Mouse (Mus musculus) heart, embryonic 10.5 days (tissue): ENCODE data around the gene Utp11. TPM values are rescaled to one million over a fixed set of nuclear protein-coding genes. Genes with fewer than 3 reads are reported as not detected.

Experiments
- DNase-seq: peaks from one replicate; pipeline ENCODE4 v3.0.0-alpha.2; 2017; ENCODE audit warnings: low spot score
- H3K27ac ChIP-seq: fragments of 300-500 bp; sonication (generic); 2 replicates; pipeline ENCODE4 v1.5.1; 2016; ENCODE audit warnings: mild to moderate bottlenecking
- H3K27me3 ChIP-seq: fragments of 300-500 bp; sonication (generic); 2 replicates; pipeline ENCODE4 v1.6.1; 2016; ENCODE audit warnings: mild to moderate bottlenecking; ENCODE audit not compliant: poor library complexity, insufficient read depth, severe bottlenecking
- H3K36me3 ChIP-seq: fragments of 300-500 bp; sonication (generic); 2 replicates; pipeline ENCODE4 v1.6.1; 2016; ENCODE audit warnings: mild to moderate bottlenecking, moderate library complexity
- H3K4me1 ChIP-seq: fragments of 300-500 bp; sonication (generic); 2 replicates; pipeline ENCODE4 v1.6.1; 2016; ENCODE audit warnings: mild to moderate bottlenecking
- H3K4me3 ChIP-seq: fragments of 300-500 bp; sonication (generic); 2 replicates; pipeline ENCODE4 v1.5.1; 2016; ENCODE audit warnings: mild to moderate bottlenecking, moderate library complexity
- H3K9me3 ChIP-seq: fragments of 300-500 bp; sonication (generic); 2 replicates; pipeline ENCODE4 v1.6.1; 2016; ENCODE audit warnings: mild to moderate bottlenecking, moderate library complexity
- WGBS: fragments of 180-500 bp; shearing (Covaris S2); methylation state at CpG from one replicate; pipeline ENCODE4 v1.1.7; 2016; 5-methylcytosine and 5-hydroxymethylcytosine counted together
- polyA plus RNA-seq: library from polyadenylated mRNA; unstranded; fragments of >200 nt; fragmentation: Nextera tagmentation; extraction: Ambion mirVana; gene quantifications from 2 replicates; pipeline ENCODE4 v1.2.1, GENCODE M21; 2016

Gene Utp11
- polyA plus RNA-seq, 1 experiment from 2014 or later, result 63.6 TPM

GRCm38 (mm10) chr4:124701052-124701845 lies 7.8 kb upstream of the Utp11 start:
- no peaks in the 10 kb centered on the region for H3K9me3 ChIP-seq
- WGBS, result 2% methylated on average over 22 of the region's 22 CpGs
- peaks cover under 1% of the 10 kb centered on the region for H3K27me3 ChIP-seq

GRCm38 (mm10) chr4:124700248-124700971 lies 7.0 kb upstream of the Utp11 start, which contains the start of gene Fhl3:
Fhl3 (plus strand) TSS chr4:124700701.
- WGBS, result under 1% methylated on average over 44 of the region's 59 CpGs
- H3K4me3 ChIP-seq, result peak within 1 kb of the TSS; percentile 96
- peak; percentile 91 for DNase-seq
- H3K4me1 ChIP-seq, result peaks cover 60% of the 10 kb centered on the region
- H3K9me3 ChIP-seq, result no peaks in the 10 kb centered on the region
- peak within 1 kb of the TSS; percentile 96 for H3K27ac ChIP-seq
- H3K36me3 ChIP-seq, result peaks cover 1% of the 10 kb centered on the region; the same call in 1 of the 2 replicates
- peaks cover 9% of the 10 kb centered on the region for H3K27me3 ChIP-seq

More at GRCm38 (mm10) chr4:124701052-124701845, 7.8 kb upstream of the Utp11 start:
- DNase-seq, result no peak
- peak overlapping the region; percentile 96 for H3K4me3 ChIP-seq
- peak overlapping the region; percentile 96 for H3K27ac ChIP-seq
- peaks cover 10% of the 10 kb centered on the region; the same call in 1 of the 2 replicates for H3K36me3 ChIP-seq
- peaks cover 64% of the 10 kb centered on the region for H3K4me1 ChIP-seq

GRCm38 (mm10) chr4:124699791-124700190 lies 6.4 kb upstream of the Utp11 start:
- H3K36me3 ChIP-seq, result no peaks in the 10 kb centered on the region
- H3K9me3 ChIP-seq, result no peaks in the 10 kb centered on the region
- H3K27ac ChIP-seq, result peak overlapping the region; percentile 96
- H3K4me1 ChIP-seq, result peaks cover 54% of the 10 kb centered on the region
- WGBS, result 13% methylated on average over 6 of the region's 6 CpGs
- H3K4me3 ChIP-seq, result peak overlapping the region; percentile 96
- no peak for DNase-seq
- peaks cover 14% of the 10 kb centered on the region for H3K27me3 ChIP-seq

GRCm38 (mm10) chr4:124695786-124696516 lies 2.6 kb upstream of the Utp11 start:
- Histone ChIP-seq H3K27ac (no peak overlapping the region; the same call in 1 of the 2 replicates), H3K27me3 (peaks cover 14% of the 10 kb centered on the region), H3K36me3 (no peaks in the 10 kb centered on the region), H3K9me3 (no peaks in the 10 kb centered on the region), H3K4me3 (peak overlapping the region; percentile 13; the same call in 1 of the 2 replicates), H3K4me1 (peaks cover 28% of the 10 kb centered on the region)
- 19% methylated on average over 18 of the region's 18 CpGs for WGBS
- no peak for DNase-seq

GRCm38 (mm10) chr4:124694572-124694971 lies 1.2 kb upstream of the Utp11 start:
- DNase-seq, result no peak
- H3K9me3 ChIP-seq, result no peaks in the 10 kb centered on the region
- H3K27me3 ChIP-seq, result peaks cover 14% of the 10 kb centered on the region
- H3K36me3 ChIP-seq, result no peaks in the 10 kb centered on the region
- H3K4me1 ChIP-seq, result peaks cover 15% of the 10 kb centered on the region
- 68% methylated on average over 2 of the region's 2 CpGs for WGBS
- no peak overlapping the region for H3K4me3 ChIP-seq
- H3K27ac ChIP-seq, result no peak overlapping the region

GRCm38 (mm10) chr4:124692416-124692861 lies 961 bp downstream of the Utp11 start:
- DNase-seq, result no peak

GRCm38 (mm10) chr4:124691455-124691854 lies 1.9 kb downstream of the Utp11 start:
- WGBS, result 80% methylated on average over 8 of the region's 8 CpGs
- peaks cover 14% of the 10 kb centered on the region; the same call in 1 of the 2 replicates for H3K4me1 ChIP-seq
- DNase-seq, result no peak
- no peak overlapping the region for H3K4me3 ChIP-seq
- H3K36me3 ChIP-seq, result peaks cover 18% of the 10 kb centered on the region; the same call in 1 of the 2 replicates
- H3K27ac ChIP-seq, result no peak overlapping the region
- peaks cover 14% of the 10 kb centered on the region for H3K27me3 ChIP-seq
- H3K9me3 ChIP-seq, result no peaks in the 10 kb centered on the region

More at GRCm38 (mm10) chr4:124692416-124692861, 961 bp downstream of the Utp11 start:
- no peaks in the 10 kb centered on the region for H3K9me3 ChIP-seq
- 63% methylated on average over 3 of the region's 3 CpGs for WGBS
- H3K4me1 ChIP-seq, result peaks cover 14% of the 10 kb centered on the region; the same call in 1 of the 2 replicates
- H3K36me3 ChIP-seq, result peaks cover 14% of the 10 kb centered on the region; the same call in 1 of the 2 replicates
- H3K4me3 ChIP-seq, result peak overlapping the region; percentile 88
- H3K27ac ChIP-seq, result peak overlapping the region; percentile 92; the same call in 1 of the 2 replicates
- H3K27me3 ChIP-seq, result peaks cover 14% of the 10 kb centered on the region

GRCm38 (mm10) chr4:124685897-124686402 lies 7.5 kb downstream of the Utp11 start:
- H3K27ac ChIP-seq, result no peak overlapping the region

GRCm38 (mm10) chr4:124685453-124685852 lies 7.9 kb downstream of the Utp11 start:
- no peak overlapping the region for H3K27ac ChIP-seq
- WGBS, result 75% methylated on average over 8 of the region's 8 CpGs
- peaks cover 5% of the 10 kb centered on the region; the same call in 1 of the 2 replicates for H3K4me1 ChIP-seq
- no peaks in the 10 kb centered on the region for H3K9me3 ChIP-seq
- H3K27me3 ChIP-seq, result no peaks in the 10 kb centered on the region
- H3K36me3 ChIP-seq, result peaks cover 69% of the 10 kb centered on the region
- H3K4me3 ChIP-seq, result no peak overlapping the region
- no peak for DNase-seq

More at GRCm38 (mm10) chr4:124685897-124686402, 7.5 kb downstream of the Utp11 start:
- Histone ChIP-seq H3K36me3 (peaks cover 64% of the 10 kb centered on the region), H3K27me3 (no peaks in the 10 kb centered on the region), H3K4me3 (no peak overlapping the region), H3K4me1 (peaks cover 5% of the 10 kb centered on the region; the same call in 1 of the 2 replicates), H3K9me3 (no peaks in the 10 kb centered on the region)
- no peak for DNase-seq
- WGBS, result 76% methylated on average over 8 of the region's 8 CpGs

- WGBS, result 76% methylated on average over 4 of the region's 4 CpGs
- peaks cover 73% of the 10 kb centered on the region for H3K36me3 ChIP-seq
- no peaks in the 10 kb centered on the region for H3K9me3 ChIP-seq
- DNase-seq, result no peak
- H3K27me3 ChIP-seq, result no peaks in the 10 kb centered on the region
- H3K4me3 ChIP-seq, result no peak overlapping the region
- no peak overlapping the region for H3K27ac ChIP-seq
- H3K4me1 ChIP-seq, result peaks cover 5% of the 10 kb centered on the region; the same call in 1 of the 2 replicates
Observed at GRCm38 (mm10) chr4:124685004-124685403, 8.4 kb downstream of the Utp11 start.

- no peak overlapping the region for H3K4me3 ChIP-seq
- WGBS, result 88% methylated on average over 4 of the region's 4 CpGs
- H3K27ac ChIP-seq, result no peak overlapping the region
- DNase-seq, result no peak
- peaks cover 81% of the 10 kb centered on the region for H3K36me3 ChIP-seq
- peaks cover 5% of the 10 kb centered on the region; the same call in 1 of the 2 replicates for H3K4me1 ChIP-seq
- no peaks in the 10 kb centered on the region for H3K9me3 ChIP-seq
- no peaks in the 10 kb centered on the region for H3K27me3 ChIP-seq
Observed at GRCm38 (mm10) chr4:124683474-124683873, 9.9 kb downstream of the Utp11 start.

GRCm38 (mm10) chr4:124682270-124682669 lies 11.1 kb downstream of the Utp11 start:
- H3K27ac ChIP-seq, result no peak overlapping the region
- H3K9me3 ChIP-seq, result no peaks in the 10 kb centered on the region
- peaks cover 84% of the 10 kb centered on the region for H3K36me3 ChIP-seq
- no peak overlapping the region for H3K4me3 ChIP-seq
- H3K4me1 ChIP-seq, result peaks cover 5% of the 10 kb centered on the region; the same call in 1 of the 2 replicates
- no peaks in the 10 kb centered on the region for H3K27me3 ChIP-seq
- no peak for DNase-seq
- 68% methylated on average over 7 of the region's 7 CpGs for WGBS
